Mouse (Mus musculus): ENCODE results near the gene Gm20388. TPM values are rescaled to one million over a fixed set of nuclear protein-coding genes. Genes with fewer than 3 reads are reported as not detected.

Gene Gm20388
- polyA plus RNA-seq, 1 experiment from 2014 or later, result not detected

DNA sequence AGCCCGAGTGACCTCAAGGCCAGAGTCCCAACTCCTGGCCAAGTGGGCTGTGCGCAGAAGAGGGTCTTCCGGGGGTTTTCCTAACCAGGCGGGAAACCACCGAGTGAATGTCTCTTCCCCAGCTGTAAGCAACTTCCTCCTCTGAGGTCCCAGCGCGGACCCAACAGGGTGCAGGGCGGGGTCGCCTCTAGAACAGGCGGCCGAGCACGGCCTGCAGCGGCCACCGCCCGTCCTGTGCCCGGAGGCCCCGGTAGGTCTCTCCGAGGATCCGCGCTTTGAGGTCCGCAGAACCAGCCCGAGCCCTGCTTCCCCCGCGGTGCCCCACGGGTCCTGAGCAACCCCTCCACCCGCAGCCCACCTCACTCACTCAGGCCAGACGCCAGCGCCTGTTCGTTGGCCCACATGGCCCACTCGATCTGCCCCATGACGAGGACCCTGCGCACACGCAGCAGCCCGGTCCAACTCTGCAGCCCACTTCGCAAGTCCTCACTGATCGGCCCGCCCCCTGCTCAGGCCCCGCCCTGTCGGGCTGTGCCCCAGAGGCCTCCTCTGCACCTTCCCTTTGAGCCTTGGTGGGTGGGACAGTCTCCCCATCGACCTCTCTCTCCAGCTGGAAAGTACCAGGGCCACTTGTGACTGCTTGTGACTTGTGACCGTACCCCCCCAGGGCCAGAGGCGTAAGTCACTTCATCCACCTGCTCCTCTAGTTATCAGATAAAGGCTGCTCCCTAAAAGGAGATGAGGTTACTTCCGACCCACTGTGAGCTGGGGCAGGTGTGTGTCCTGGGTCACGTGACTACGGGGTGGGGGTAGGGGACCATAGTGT, 2522.0 kb downstream of the Gm20388 start, which contains the start of gene Cyba:
Gene Cyba, minus strand, starts transcription at position 488 of the 826 bp plus-strand sequence.
- Histone ChIP-seq H3K9ac (peak within 1 kb of the TSS; percentile 78), H3K4me3 (peak within 1 kb of the TSS; percentile 69), H3K27ac (peak within 1 kb of the TSS; percentile 81), H3K36me3 (peaks cover 14% of the 10 kb centered on the region; the same call in 1 of the 2 replicates), H3K27me3 (no peaks in the 10 kb centered on the region), H3K4me1 (replicated peaks) (peaks cover 23% of the 10 kb centered on the region), H3K9me3 (replicated peaks) (no peaks in the 10 kb centered on the region), H3K4me2 (peak within 1 kb of the TSS; percentile 96)
- peak; percentile 81 for ATAC-seq (replicated peaks; ENCODE audit: insufficient number of reproducible peaks, insufficient read depth, low FRiP score, low read depth)
- WGBS, result 4% methylated on average over 45 of the region's 45 CpGs

DNA sequence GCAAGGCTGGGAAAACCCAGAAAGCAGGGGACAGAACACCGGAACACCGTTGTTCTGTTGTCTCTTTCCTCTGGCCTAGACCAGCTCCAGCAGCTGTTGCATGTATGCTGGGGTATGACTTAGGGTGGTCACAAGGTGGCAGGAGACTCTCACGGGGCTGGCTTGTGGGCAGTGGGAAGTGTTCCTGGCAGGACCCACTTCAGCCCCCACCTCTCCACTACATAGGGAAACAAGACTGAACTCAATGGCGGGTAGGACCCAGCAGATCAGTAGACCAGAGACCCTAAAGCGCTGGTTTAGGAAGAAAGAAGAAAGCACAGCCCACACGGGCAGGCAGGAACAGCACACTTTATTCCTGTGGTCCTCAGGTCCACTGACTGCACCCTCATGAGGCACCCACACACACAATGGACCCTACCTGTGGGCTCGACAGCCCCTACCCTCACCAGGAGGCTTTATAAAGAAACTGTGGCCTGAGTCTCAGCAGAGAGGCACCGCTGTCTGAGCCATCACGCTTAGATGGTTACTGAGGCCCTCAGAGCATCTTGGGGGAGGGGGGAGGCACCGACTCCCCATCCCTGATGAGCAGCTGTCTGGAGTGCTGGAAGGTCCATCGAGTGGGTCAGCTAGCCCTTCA, 2522.7 kb downstream of the Gm20388 start:
- peak overlapping the region; percentile 78; the same call in 1 of the 2 replicates for H3K9ac ChIP-seq
- peak overlapping the region; percentile 96 for H3K4me2 ChIP-seq
- 61% methylated on average over 11 of the region's 11 CpGs for WGBS
- no peaks in the 10 kb centered on the region for H3K27me3 ChIP-seq
- H3K4me1 ChIP-seq (replicated peaks), result peaks cover 27% of the 10 kb centered on the region
- peak overlapping the region; percentile 69; the same call in 1 of the 2 replicates for H3K4me3 ChIP-seq
- H3K36me3 ChIP-seq, result peaks cover 14% of the 10 kb centered on the region; the same call in 1 of the 2 replicates
- no peaks in the 10 kb centered on the region for H3K9me3 ChIP-seq (replicated peaks)
- peak overlapping the region; percentile 81 for H3K27ac ChIP-seq
- peak; percentile 39 for ATAC-seq (replicated peaks; ENCODE audit: insufficient number of reproducible peaks, insufficient read depth, low FRiP score, low read depth)

DNA sequence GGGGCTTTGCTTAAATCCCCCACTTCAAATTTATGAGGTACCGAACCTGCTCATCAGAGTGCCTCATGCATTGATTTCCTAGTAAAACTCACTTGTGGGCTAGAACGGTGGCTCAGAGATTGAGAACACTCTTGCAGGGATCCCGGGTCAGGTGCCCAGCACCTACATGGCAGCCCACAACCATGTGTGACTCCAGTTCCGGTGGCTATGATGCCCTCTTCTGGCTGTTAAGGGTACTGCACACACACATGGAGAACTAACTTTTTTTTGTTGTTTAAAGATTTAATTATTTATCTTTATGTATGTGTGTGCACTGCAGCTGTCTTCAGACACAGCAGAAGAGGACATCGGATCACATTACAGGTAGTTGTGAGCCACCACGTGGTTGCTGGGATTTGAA, 2524.7 kb downstream of the Gm20388 start:
- 90% methylated on average over 6 of the region's 6 CpGs for WGBS
- no peak overlapping the region for H3K4me3 ChIP-seq
- no peaks in the 10 kb centered on the region for H3K9me3 ChIP-seq (replicated peaks)
- no peaks in the 10 kb centered on the region for H3K27me3 ChIP-seq
- no peak overlapping the region for H3K27ac ChIP-seq
- H3K9ac ChIP-seq, result no peak overlapping the region
- no peak for ATAC-seq (replicated peaks; ENCODE audit: insufficient number of reproducible peaks, insufficient read depth, low FRiP score, low read depth)
- peaks cover 14% of the 10 kb centered on the region; the same call in 1 of the 2 replicates for H3K36me3 ChIP-seq
- peaks cover 28% of the 10 kb centered on the region for H3K4me1 ChIP-seq (replicated peaks)
- no peak overlapping the region for H3K4me2 ChIP-seq

DNA sequence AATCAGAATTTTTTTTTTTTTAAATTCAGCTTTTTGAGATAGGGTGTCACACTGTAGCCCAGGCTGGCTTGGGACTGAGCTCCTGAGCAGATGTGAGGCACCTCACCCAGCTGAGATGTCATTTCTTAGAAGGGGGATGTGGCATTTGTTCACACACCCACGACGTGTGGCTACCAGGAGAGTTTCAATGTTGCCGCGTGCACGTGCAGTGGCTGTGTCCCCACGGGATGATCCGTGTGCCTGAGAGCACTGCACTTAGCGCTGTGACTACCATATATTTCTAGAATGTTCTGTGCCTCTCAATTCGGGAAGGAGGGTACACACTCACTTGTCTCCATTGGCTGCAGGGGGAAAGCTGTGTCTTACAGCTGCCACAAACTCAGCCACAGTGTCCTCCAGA, 2525.5 kb downstream of the Gm20388 start:
- no peaks in the 10 kb centered on the region for H3K27me3 ChIP-seq
- no peak overlapping the region for H3K27ac ChIP-seq
- H3K4me1 ChIP-seq (replicated peaks), result peaks cover 27% of the 10 kb centered on the region
- 88% methylated on average over 9 of the region's 9 CpGs for WGBS
- no peak overlapping the region for H3K4me3 ChIP-seq
- no peak overlapping the region for H3K9ac ChIP-seq
- no peak overlapping the region for H3K4me2 ChIP-seq
- H3K9me3 ChIP-seq (replicated peaks), result no peaks in the 10 kb centered on the region
- ATAC-seq (replicated peaks; ENCODE audit: insufficient number of reproducible peaks, insufficient read depth, low FRiP score, low read depth), result no peak
- H3K36me3 ChIP-seq, result peaks cover 14% of the 10 kb centered on the region; the same call in 1 of the 2 replicates

GRCm38 (mm10) chr8:122436586-122437125, 2526.0 kb downstream of the Gm20388 start:
- Histone ChIP-seq H3K9ac (no peak overlapping the region), H3K36me3 (peaks cover 14% of the 10 kb centered on the region; the same call in 1 of the 2 replicates), H3K27ac (no peak overlapping the region), H3K27me3 (no peaks in the 10 kb centered on the region), H3K4me3 (no peak overlapping the region), H3K9me3 (replicated peaks) (no peaks in the 10 kb centered on the region), H3K4me2 (no peak overlapping the region), H3K4me1 (replicated peaks) (peaks cover 22% of the 10 kb centered on the region)
- WGBS, result 77% methylated on average over 20 of the region's 20 CpGs
- ATAC-seq (replicated peaks; ENCODE audit: insufficient number of reproducible peaks, insufficient read depth, low FRiP score, low read depth), result no peak

- Histone ChIP-seq H3K9ac (no peak overlapping the region), H3K4me1 (replicated peaks) (peaks cover 17% of the 10 kb centered on the region), H3K27ac (peak overlapping the region; percentile 64; the same call in 1 of the 2 replicates), H3K27me3 (no peaks in the 10 kb centered on the region), H3K9me3 (replicated peaks) (no peaks in the 10 kb centered on the region), H3K4me2 (peak overlapping the region; percentile 10; the same call in 1 of the 2 replicates), H3K36me3 (peaks cover 14% of the 10 kb centered on the region; the same call in 1 of the 2 replicates), H3K4me3 (no peak overlapping the region)
- WGBS, result 88% methylated on average over 13 of the region's 13 CpGs
- ATAC-seq (replicated peaks; ENCODE audit: insufficient number of reproducible peaks, insufficient read depth, low FRiP score, low read depth), result no peak
Measured at GRCm38 (mm10) chr8:122437708-122438331, 2527.2 kb downstream of the Gm20388 start.

- H3K4me2 ChIP-seq, result no peak overlapping the region
- WGBS, result 92% methylated on average over 16 of the region's 16 CpGs
- H3K9me3 ChIP-seq (replicated peaks), result no peaks in the 10 kb centered on the region
- H3K9ac ChIP-seq, result no peak overlapping the region
- ATAC-seq (replicated peaks; ENCODE audit: insufficient number of reproducible peaks, insufficient read depth, low FRiP score, low read depth), result no peak
- H3K4me1 ChIP-seq (replicated peaks), result peaks cover 13% of the 10 kb centered on the region
- H3K4me3 ChIP-seq, result no peak overlapping the region
- no peaks in the 10 kb centered on the region for H3K27me3 ChIP-seq
- H3K36me3 ChIP-seq, result peaks cover 14% of the 10 kb centered on the region; the same call in 1 of the 2 replicates
- H3K27ac ChIP-seq, result no peak overlapping the region
Measured at GRCm38 (mm10) chr8:122439336-122439735, 2528.7 kb downstream of the Gm20388 start.

DNA sequence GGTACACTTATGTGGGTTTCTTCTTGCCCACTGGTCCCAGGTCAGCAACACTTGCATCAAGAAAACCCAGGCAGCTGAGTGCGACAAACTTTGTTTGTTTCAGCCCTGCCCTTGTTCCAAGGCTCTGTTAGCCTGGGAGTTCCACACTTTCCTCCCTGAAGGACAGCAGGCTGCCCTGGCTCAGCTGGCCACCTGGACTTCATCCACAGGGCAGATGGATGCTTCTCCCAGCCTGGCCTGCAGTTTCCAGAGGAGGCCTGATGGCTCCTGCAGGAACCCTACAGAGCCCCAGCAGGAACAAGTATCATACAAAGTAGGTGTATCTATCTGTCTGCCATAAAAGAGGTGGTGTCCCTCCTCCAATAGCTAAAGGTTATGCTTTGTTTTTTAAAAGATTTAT, 2530.7 kb downstream of the Gm20388 start:
- Histone ChIP-seq H3K9ac (no peak overlapping the region), H3K4me1 (replicated peaks) (peaks cover 32% of the 10 kb centered on the region), H3K4me2 (no peak overlapping the region), H3K27ac (no peak overlapping the region), H3K9me3 (replicated peaks) (no peaks in the 10 kb centered on the region), H3K4me3 (no peak overlapping the region), H3K36me3 (0 out of 2 replicates have a peak, but pooled peaks cover 1% of the 10 kb centered on the region), H3K27me3 (no peaks in the 10 kb centered on the region)
- no peak for ATAC-seq (replicated peaks; ENCODE audit: insufficient number of reproducible peaks, insufficient read depth, low FRiP score, low read depth)
- WGBS, result 91% methylated on average over 1 of the region's 1 CpGs

GRCm38 (mm10) chr8:122442356-122442755, 2531.7 kb downstream of the Gm20388 start:
- 27% methylated on average over 7 of the region's 7 CpGs for WGBS
- Histone ChIP-seq H3K36me3 (no peaks in the 10 kb centered on the region), H3K9ac (peak overlapping the region; percentile 74), H3K4me3 (peak overlapping the region; percentile 74), H3K27ac (no peak overlapping the region), H3K4me2 (peak overlapping the region; percentile 98), H3K27me3 (no peaks in the 10 kb centered on the region), H3K9me3 (replicated peaks) (no peaks in the 10 kb centered on the region), H3K4me1 (replicated peaks) (peaks cover 32% of the 10 kb centered on the region)
- no peak for ATAC-seq (replicated peaks; ENCODE audit: insufficient number of reproducible peaks, insufficient read depth, low FRiP score, low read depth)

GRCm38 (mm10) chr8:122442781-122443180, 2532.1 kb downstream of the Gm20388 start:
- peak overlapping the region; percentile 74 for H3K4me3 ChIP-seq
- H3K9me3 ChIP-seq (replicated peaks), result no peaks in the 10 kb centered on the region
- H3K27ac ChIP-seq, result peak overlapping the region; percentile 68
- H3K9ac ChIP-seq, result peak overlapping the region; percentile 74
- H3K4me2 ChIP-seq, result peak overlapping the region; percentile 98
- peaks cover 32% of the 10 kb centered on the region for H3K4me1 ChIP-seq (replicated peaks)
- under 1% methylated on average over 12 of the region's 12 CpGs for WGBS
- H3K36me3 ChIP-seq, result no peaks in the 10 kb centered on the region
- ATAC-seq (replicated peaks; ENCODE audit: insufficient number of reproducible peaks, insufficient read depth, low FRiP score, low read depth), result no peak
- H3K27me3 ChIP-seq, result no peaks in the 10 kb centered on the region
